Mouse (Mus musculus) lung, postnatal 0 days (tissue): ENCODE results near the gene Rab5c.

Source experiments
- CTCF ChIP-seq: IDR thresholded peaks from 2 replicates; pipeline ENCODE4 v1.5.1; 2016; ENCODE audit warnings: antibody characterized with exemption, mild to moderate bottlenecking
- EP300 ChIP-seq: IDR thresholded peaks from 2 replicates; pipeline ENCODE4 v1.6.1; 2016; ENCODE audit warnings: antibody characterized with exemption, mild to moderate bottlenecking, control low read depth

GRCm38 (mm10) chr11:100727201-100727600 lies 10.8 kb downstream of the Rab5c start:
- TF ChIP-seq EP300 (no peak), CTCF (no peak)
